Mouse (Mus musculus) lung, embryonic 14.5 days (tissue): ENCODE measurements around the gene Vwce. TPM values are rescaled to one million over a fixed set of nuclear protein-coding genes. Genes with fewer than 3 reads are reported as not detected.

Experiments used
- ATAC-seq: fragments of 200-750 bp; cut with Nextera tagmentation; 2 replicates; pipeline ENCODE4 v1.8.0; 2017; ENCODE audit warnings: mild to moderate bottlenecking, moderate TSS enrichment, moderate library complexity; ENCODE audit not compliant: insufficient read depth
- DNase-seq: peaks from one replicate; pipeline ENCODE4 v3.0.0-alpha.2; 2015
- H3K27ac ChIP-seq: fragments of 300-500 bp; sonication (generic); 2 replicates; pipeline ENCODE4 v1.5.1; 2014; ENCODE audit warnings: low read depth, mild to moderate bottlenecking, moderate library complexity
- H3K27me3 ChIP-seq: fragments of 300-500 bp; sonication (generic); 2 replicates; pipeline ENCODE4 v1.6.1; 2014; ENCODE audit warnings: low read length, control low read depth; ENCODE audit not compliant: insufficient read depth
- H3K36me3 ChIP-seq: fragments of 300-500 bp; sonication (generic); 2 replicates; pipeline ENCODE4 v1.6.1; 2014; ENCODE audit warnings: control low read depth; ENCODE audit not compliant: insufficient read depth
- H3K4me1 ChIP-seq: fragments of 300-500 bp; sonication (generic); 2 replicates; pipeline ENCODE4 v1.6.1; 2014; ENCODE audit warnings: antibody characterized with exemption, control low read depth; ENCODE audit not compliant: insufficient read depth
- H3K4me2 ChIP-seq: fragments of 300-500 bp; sonication (generic); 2 replicates; pipeline ENCODE4 v1.6.1; 2014; ENCODE audit warnings: mild to moderate bottlenecking
- H3K4me3 ChIP-seq: fragments of 300-500 bp; sonication (generic); 2 replicates; pipeline ENCODE4 v1.5.1; 2014; ENCODE audit warnings: low read depth, low read length
- H3K9ac ChIP-seq: fragments of 300-500 bp; sonication (generic); 2 replicates; pipeline ENCODE4 v1.6.1; 2014
- H3K9me3 ChIP-seq: fragments of 300-500 bp; sonication (generic); 2 replicates; pipeline ENCODE4 v1.6.1; 2016; ENCODE audit warnings: low read depth, low read length, control low read depth
- CTCF ChIP-seq: IDR thresholded peaks from 2 replicates; pipeline ENCODE4 v1.5.1; 2016; ENCODE audit warnings: antibody characterized with exemption, low read depth
- WGBS: fragments of 180-500 bp; shearing (Covaris S2); extraction: QIAGEN DNeasy Blood & Tissue Kit; methylation state at CpG from one replicate; pipeline ENCODE4 v1.1.7; 2014; 5-methylcytosine and 5-hydroxymethylcytosine counted together
- polyA plus RNA-seq: library from polyadenylated mRNA; unstranded; fragments of >200 nt; fragmentation: Nextera tagmentation; extraction: Ambion mirVana; gene quantifications from 2 replicates; pipeline ENCODE4 v1.2.1, GENCODE M21; 2014

The Vwce gene
- polyA plus RNA-seq, 1 experiment from 2014 or later: 1.3 TPM

- peak; percentile 80 for TF ChIP-seq CTCF
- H3K4me2 ChIP-seq: peak within 1 kb of the TSS; percentile 75
- peak within 1 kb of the TSS; percentile 94 for H3K4me3 ChIP-seq
- peak within 1 kb of the TSS; percentile 92 for H3K27ac ChIP-seq
- DNase-seq (peak; percentile 99), ATAC-seq (peak; percentile 96)
- H3K27me3 ChIP-seq: no peaks in the 10 kb centered on the region
- no peaks in the 10 kb centered on the region for H3K9me3 ChIP-seq
- H3K36me3 ChIP-seq: peaks cover 37% of the 10 kb centered on the region
- WGBS: under 1% methylated on average over 49 of the region's 49 CpGs
- peaks cover 9% of the 10 kb centered on the region; the same call in 1 of the 2 replicates for H3K4me1 ChIP-seq
- H3K9ac ChIP-seq: peak within 1 kb of the TSS; percentile 94
Measured at GRCm38 (mm10) chr19:10605293-10605900, 28.6 kb upstream of the Vwce start, which contains the start of the genes Ddb1 and Tkfc. TSS of gene Ddb1 (plus strand) at chr19:10605327. TSS of gene Tkfc (minus strand) at chr19:10605654.

- ATAC-seq: peak; percentile 1; the same call in 1 of the 2 replicates
- 5% methylated on average over 20 of the region's 20 CpGs for WGBS
Measured at GRCm38 (mm10) chr19:10605901-10606622, 28.0 kb upstream of the Vwce start.

GRCm38 (mm10) chr19:10608573-10609240 is 25.3 kb upstream of the Vwce start:
- Histone ChIP-seq H3K4me3 (no peak overlapping the region), H3K4me1 (peaks cover 9% of the 10 kb centered on the region; the same call in 1 of the 2 replicates), H3K27me3 (no peaks in the 10 kb centered on the region), H3K4me2 (no peak overlapping the region), H3K36me3 (peaks cover 69% of the 10 kb centered on the region), H3K27ac (no peak overlapping the region), H3K9me3 (no peaks in the 10 kb centered on the region), H3K9ac (no peak overlapping the region)
- TF ChIP-seq CTCF: no peak
- WGBS: 83% methylated on average over 5 of the region's 5 CpGs
- DNase-seq (no peak), ATAC-seq (no peak)

More at GRCm38 (mm10) chr19:10605901-10606622, 28.0 kb upstream of the Vwce start:
- peaks cover 43% of the 10 kb centered on the region for H3K36me3 ChIP-seq
- H3K27ac ChIP-seq: peak overlapping the region; percentile 92
- peak overlapping the region; percentile 94 for H3K4me3 ChIP-seq
- peak overlapping the region; percentile 75 for H3K4me2 ChIP-seq
- H3K4me1 ChIP-seq: peaks cover 9% of the 10 kb centered on the region; the same call in 1 of the 2 replicates
- H3K9ac ChIP-seq: peak overlapping the region; percentile 94
- no peaks in the 10 kb centered on the region for H3K9me3 ChIP-seq
- H3K27me3 ChIP-seq: no peaks in the 10 kb centered on the region
- no peak for TF ChIP-seq CTCF
- DNase-seq: peak; percentile 48

- Histone ChIP-seq H3K4me3 (peak overlapping the region; percentile 42), H3K27ac (no peak overlapping the region), H3K4me2 (peak overlapping the region; percentile 97), H3K27me3 (no peaks in the 10 kb centered on the region), H3K4me1 (0 out of 2 replicates have a peak, but pooled peaks cover 7% of the 10 kb centered on the region), H3K9ac (peak overlapping the region; percentile 52), H3K36me3 (peaks cover 19% of the 10 kb centered on the region), H3K9me3 (no peaks in the 10 kb centered on the region)
- TF ChIP-seq CTCF: no peak
- WGBS: 3% methylated on average over 21 of the region's 21 CpGs
- DNase-seq: peak; percentile 73
- ATAC-seq: peak; percentile 84
Measured at GRCm38 (mm10) chr19:10634872-10635318, 882 bp downstream of the Vwce start.

- H3K9me3 ChIP-seq: no peaks in the 10 kb centered on the region
- WGBS: 37% methylated on average over 7 of the region's 7 CpGs
- no peak for DNase-seq
Measured at GRCm38 (mm10) chr19:10637840-10638239, 3.8 kb downstream of the Vwce start.

GRCm38 (mm10) chr19:10640080-10640479 is 6.1 kb downstream of the Vwce start:
- DNase-seq: no peak
- WGBS: 5% methylated on average over 5 of the region's 5 CpGs

More at GRCm38 (mm10) chr19:10637840-10638239, 3.8 kb downstream of the Vwce start:
- H3K4me1 ChIP-seq: 0 out of 2 replicates have a peak, but pooled peaks cover 7% of the 10 kb centered on the region
- ATAC-seq: no peak
- H3K9ac ChIP-seq: no peak overlapping the region
- no peak overlapping the region for H3K4me3 ChIP-seq
- no peak for TF ChIP-seq CTCF
- H3K4me2 ChIP-seq: no peak overlapping the region
- no peaks in the 10 kb centered on the region for H3K36me3 ChIP-seq
- H3K27ac ChIP-seq: no peak overlapping the region
- H3K27me3 ChIP-seq: no peaks in the 10 kb centered on the region

More at GRCm38 (mm10) chr19:10640080-10640479, 6.1 kb downstream of the Vwce start:
- H3K9ac ChIP-seq: no peak overlapping the region
- H3K9me3 ChIP-seq: no peaks in the 10 kb centered on the region
- H3K27me3 ChIP-seq: no peaks in the 10 kb centered on the region
- H3K36me3 ChIP-seq: no peaks in the 10 kb centered on the region
- no peak overlapping the region for H3K4me2 ChIP-seq
- no peak overlapping the region for H3K4me3 ChIP-seq
- no peak for ATAC-seq
- no peaks in the 10 kb centered on the region for H3K4me1 ChIP-seq
- TF ChIP-seq CTCF: no peak
- no peak overlapping the region for H3K27ac ChIP-seq
